Mouse (Mus musculus) spleen, postnatal 36 days (tissue): ENCODE data around the gene Higd1a.

ENCODE experiments used
- DNase-seq, 2 experiments: peaks; one replicate each; pipeline ENCODE4 v3.0.0; 2022; ENCODE audit warnings: low spot score in 2 of 2, mixed read lengths in 1 of 2

Higd1a gene

DNA sequence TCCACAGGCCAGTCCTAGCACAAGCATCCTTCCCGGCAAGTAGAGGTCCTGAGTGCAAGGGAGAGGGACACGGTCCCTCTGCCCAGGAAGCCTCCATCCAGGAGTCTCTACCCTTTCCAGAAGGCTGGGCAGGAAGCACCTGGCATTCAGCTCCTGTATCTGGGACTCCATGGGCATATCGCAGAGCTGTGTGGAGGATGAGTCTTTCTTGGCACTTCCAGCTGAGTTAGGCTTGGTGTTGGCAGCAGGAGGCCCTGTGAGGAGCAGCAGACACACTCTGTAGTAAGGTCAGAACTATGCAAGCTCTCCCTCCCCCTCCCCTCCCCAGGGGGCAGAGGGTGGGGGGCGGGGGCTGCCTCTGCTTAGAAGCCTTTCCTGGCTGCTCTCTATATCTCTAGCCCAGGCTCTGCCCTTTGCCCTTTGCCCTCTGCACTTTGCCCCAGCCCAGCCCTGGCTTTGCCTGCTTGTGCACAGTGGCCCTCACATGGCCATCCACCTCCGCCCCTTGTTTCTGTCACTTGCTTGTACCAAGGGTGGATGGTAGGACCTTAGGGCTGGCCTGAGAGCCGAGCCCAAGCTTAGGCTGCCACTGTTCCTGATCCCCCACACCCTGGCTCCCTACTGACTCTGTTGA lies 59.2 kb downstream of the Higd1a start:
- DNase-seq: no peak
